Mouse (Mus musculus): ENCODE data around the gene Kel. TPM values are rescaled to one million over a fixed set of nuclear protein-coding genes. Genes with fewer than 3 reads are reported as not detected.

Kel gene
- polyA plus RNA-seq, 1 experiment from 2014 or later: 66.7 TPM

DNA sequence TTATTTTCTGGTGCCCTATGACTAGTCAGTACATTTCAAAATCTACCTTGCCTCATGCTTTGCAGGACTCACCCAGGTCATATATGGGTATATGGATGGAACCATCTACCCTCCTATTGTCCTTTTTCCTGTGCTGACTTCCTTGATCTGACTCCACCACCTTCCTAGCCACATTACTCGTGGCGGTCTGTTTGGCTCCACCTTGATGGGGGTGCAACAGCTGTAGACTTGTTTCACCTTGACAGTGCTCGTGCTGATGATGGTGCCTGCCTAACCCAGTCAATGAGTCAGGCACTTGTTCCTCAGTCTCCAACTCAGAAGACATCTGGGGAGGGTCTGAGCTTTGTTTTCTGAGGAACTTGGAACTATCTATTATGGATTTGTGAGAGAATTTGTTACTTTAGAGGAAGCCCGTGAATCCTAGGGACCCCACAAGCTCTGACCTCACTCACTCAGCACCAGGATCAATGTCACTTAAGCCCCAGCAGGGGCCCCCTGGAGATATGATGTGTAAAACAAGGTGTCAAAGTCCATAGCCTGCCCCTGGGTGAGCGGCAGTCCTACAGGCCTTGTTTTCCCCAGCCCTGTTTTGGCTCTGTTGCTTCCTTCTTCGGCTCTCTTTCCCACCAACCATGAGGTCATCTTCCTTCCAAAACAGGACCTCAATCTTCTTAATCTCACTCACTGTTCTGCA is 62.8 kb downstream of the Kel start:
- Histone ChIP-seq H3K4me2 (ENCODE audit: low read depth, low read length) (no peak overlapping the region), H3K9me3 (ENCODE audit: low read length) (no peaks in the 10 kb centered on the region), H3K9ac (replicated peaks) (no peak overlapping the region), H3K27me3 (ENCODE audit: insufficient read depth, low read length) (no peaks in the 10 kb centered on the region), H3K4me3 (ENCODE audit: low read depth, low read length) (no peak overlapping the region), H3K4me1 (ENCODE audit: insufficient read depth) (peaks cover 4% of the 10 kb centered on the region; the same call in 1 of the 2 replicates), H3K27ac (ENCODE audit: low read depth) (no peak overlapping the region), H3K36me3 (replicated peaks; ENCODE audit: insufficient read depth, low read length) (no peaks in the 10 kb centered on the region)
- WGBS (ENCODE audit: insufficient replicate concordance): 61% methylated on average over 6 of the region's 6 CpGs
- TF ChIP-seq EP300 (IDR thresholded peaks at IDR 0.05; ENCODE audit: low read depth): no peak
- no peak for TF ChIP-seq CTCF (IDR thresholded peaks at IDR 0.05; ENCODE audit: low read depth)
- no peak for DNase-seq
- ATAC-seq: no peak

DNA sequence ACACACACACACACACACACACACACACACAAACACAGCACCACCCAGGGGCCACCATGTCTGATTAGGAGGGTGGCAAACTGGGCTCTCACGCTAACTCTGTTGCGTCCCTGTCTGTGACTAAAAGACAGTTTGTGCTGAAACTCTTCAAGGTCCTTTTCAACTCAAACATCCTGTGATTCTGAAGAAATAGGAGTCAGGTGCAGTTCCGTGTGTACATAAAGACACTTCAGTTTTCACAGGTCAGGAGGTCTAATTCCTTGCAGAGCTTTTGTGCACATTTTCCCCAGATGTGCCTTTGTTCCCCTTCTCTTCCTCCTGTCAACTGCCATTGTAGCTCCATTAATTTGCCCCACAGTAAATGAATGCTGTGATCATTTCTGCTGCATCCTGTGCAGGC is 63.7 kb downstream of the Kel start:
- peaks cover 4% of the 10 kb centered on the region; the same call in 1 of the 2 replicates for H3K4me1 ChIP-seq (ENCODE audit: insufficient read depth)
- TF ChIP-seq CTCF (IDR thresholded peaks at IDR 0.05; ENCODE audit: low read depth) (no peak), EP300 (IDR thresholded peaks at IDR 0.05; ENCODE audit: low read depth) (no peak)
- H3K4me2 ChIP-seq (ENCODE audit: low read depth, low read length): no peak overlapping the region
- DNase-seq (no peak), ATAC-seq (no peak)
- no peaks in the 10 kb centered on the region for H3K27me3 ChIP-seq (ENCODE audit: insufficient read depth, low read length)
- H3K4me3 ChIP-seq (ENCODE audit: low read depth, low read length): no peak overlapping the region
- 75% methylated on average over 3 of the region's 3 CpGs for WGBS (ENCODE audit: insufficient replicate concordance)
- no peaks in the 10 kb centered on the region for H3K36me3 ChIP-seq (replicated peaks; ENCODE audit: insufficient read depth, low read length)
- H3K9me3 ChIP-seq (ENCODE audit: low read length): no peaks in the 10 kb centered on the region
- no peak overlapping the region for H3K27ac ChIP-seq (ENCODE audit: low read depth)
- H3K9ac ChIP-seq (replicated peaks): no peak overlapping the region

- Histone ChIP-seq H3K4me1 (ENCODE audit: insufficient read depth) (peaks cover 2% of the 10 kb centered on the region; the same call in 1 of the 2 replicates), H3K27me3 (ENCODE audit: insufficient read depth, low read length) (no peaks in the 10 kb centered on the region), H3K9ac (replicated peaks) (no peak overlapping the region), H3K9me3 (ENCODE audit: low read length) (no peaks in the 10 kb centered on the region), H3K4me2 (ENCODE audit: low read depth, low read length) (no peak overlapping the region), H3K36me3 (replicated peaks; ENCODE audit: insufficient read depth, low read length) (no peaks in the 10 kb centered on the region), H3K4me3 (ENCODE audit: low read depth, low read length) (no peak overlapping the region), H3K27ac (ENCODE audit: low read depth) (no peak overlapping the region)
- 63% methylated on average over 6 of the region's 6 CpGs for WGBS (ENCODE audit: insufficient replicate concordance)
- TF ChIP-seq CTCF (IDR thresholded peaks at IDR 0.05; ENCODE audit: low read depth) (no peak), EP300 (IDR thresholded peaks at IDR 0.05; ENCODE audit: low read depth) (no peak)
- DNase-seq (no peak), ATAC-seq (peak; percentile 62)
Observed at GRCm38 (mm10) chr6:41637927-41638506, 66.1 kb downstream of the Kel start.

DNA sequence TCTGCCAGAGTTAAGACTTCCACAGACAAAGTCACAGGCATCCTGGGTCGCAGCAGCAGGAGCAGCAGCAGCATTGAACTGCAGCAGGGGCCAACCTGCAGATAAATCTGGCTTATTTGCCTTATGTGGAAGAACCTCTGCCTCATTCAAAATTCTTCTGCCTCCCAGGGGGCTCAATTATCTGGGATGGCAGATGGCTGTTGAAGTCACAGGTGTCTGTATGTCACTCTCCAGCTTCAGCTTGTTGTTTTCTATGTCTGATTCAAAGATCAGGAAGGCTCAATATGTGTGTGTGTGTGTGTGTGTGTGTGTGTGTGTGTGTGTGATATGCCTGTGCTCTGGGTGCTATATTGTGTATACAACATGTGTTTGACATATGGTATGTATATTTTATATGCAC is 66.7 kb downstream of the Kel start:
- H3K9me3 ChIP-seq (ENCODE audit: low read length): no peaks in the 10 kb centered on the region
- H3K36me3 ChIP-seq (replicated peaks; ENCODE audit: insufficient read depth, low read length): no peaks in the 10 kb centered on the region
- WGBS (ENCODE audit: insufficient replicate concordance): 37% methylated on average over 1 of the region's 1 CpGs
- ATAC-seq (no peak), DNase-seq (no peak)
- no peak overlapping the region for H3K4me2 ChIP-seq (ENCODE audit: low read depth, low read length)
- H3K27ac ChIP-seq (ENCODE audit: low read depth): no peak overlapping the region
- H3K27me3 ChIP-seq (ENCODE audit: insufficient read depth, low read length): no peaks in the 10 kb centered on the region
- no peak overlapping the region for H3K4me3 ChIP-seq (ENCODE audit: low read depth, low read length)
- no peaks in the 10 kb centered on the region; the same call in 1 of the 2 replicates for H3K4me1 ChIP-seq (ENCODE audit: insufficient read depth)
- TF ChIP-seq EP300 (IDR thresholded peaks at IDR 0.05; ENCODE audit: low read depth): no peak
- TF ChIP-seq CTCF (IDR thresholded peaks at IDR 0.05; ENCODE audit: low read depth): no peak
- H3K9ac ChIP-seq (replicated peaks): no peak overlapping the region

Other genes with a start within 250 kb of the Kel start
- 4.4 TPM in 1 of 2 replicates, not detected in the other for gene Prss1, start 245.4 kb downstream of the Kel start, polyA plus RNA-seq (2015; fragmentation: Nextera tagmentation; extraction: Ambion mirVana)
- gene Prss2, start 182.6 kb downstream of the Kel start, polyA plus RNA-seq (2015; fragmentation: Nextera tagmentation; extraction: Ambion mirVana): 0.18 and 10.5 TPM in 2 replicates
- 0.25 and 0.28 TPM in 2 replicates for gene Ephb6, start 98.9 kb downstream of the Kel start, polyA plus RNA-seq (2015; fragmentation: Nextera tagmentation; extraction: Ambion mirVana)
- not detected in 2 replicates for gene Trpv6, start 67.9 kb downstream of the Kel start, polyA plus RNA-seq (2015; fragmentation: Nextera tagmentation; extraction: Ambion mirVana)
- gene Trpv5, start 23.6 kb downstream of the Kel start, polyA plus RNA-seq (2015; fragmentation: Nextera tagmentation; extraction: Ambion mirVana): 0.11 TPM in 1 of 2 replicates, not detected in the other
- gene Llcfc1, start 19.9 kb downstream of the Kel start, polyA plus RNA-seq (2015; fragmentation: Nextera tagmentation; extraction: Ambion mirVana): not detected in 2 replicates
- not detected in 2 replicates for gene Olfr459, start 70.8 kb upstream of the Kel start, polyA plus RNA-seq (2015; fragmentation: Nextera tagmentation; extraction: Ambion mirVana)
- gene Pip, start 143.2 kb upstream of the Kel start, polyA plus RNA-seq (2015; fragmentation: Nextera tagmentation; extraction: Ambion mirVana): not detected in 2 replicates
- gene Sval2, start 148.7 kb upstream of the Kel start, polyA plus RNA-seq (2015; fragmentation: Nextera tagmentation; extraction: Ambion mirVana): not detected in 2 replicates
- gene Sval1, start 247.3 kb upstream of the Kel start, polyA plus RNA-seq (2015; fragmentation: Nextera tagmentation; extraction: Ambion mirVana): not detected in 2 replicates

All from liver, postnatal 0 days (tissue).